Mouse (Mus musculus) embryonic facial prominence, embryonic 15.5 days (tissue): ENCODE data around the gene Smim24. TPM values are rescaled to one million over a fixed set of nuclear protein-coding genes. Genes with fewer than 3 reads are reported as not detected.

Source experiments
- ATAC-seq: fragments of 200-750 bp; cut with Nextera tagmentation; 2 replicates; pipeline ENCODE4 v1.8.0; 2017; ENCODE audit warnings: low read depth, moderate TSS enrichment; ENCODE audit not compliant: insufficient number of reproducible peaks, low FRiP score, low TSS enrichment
- H3K27ac ChIP-seq: fragments of 300-500 bp; sonication (generic); replicated peaks from 2 replicates; pipeline ENCODE4 v1.5.1; 2015; ENCODE audit warnings: mild to moderate bottlenecking, inconsistent platforms
- H3K27me3 ChIP-seq: fragments of 300-500 bp; sonication (generic); 2 replicates; pipeline ENCODE4 v1.6.1; 2015; ENCODE audit warnings: inconsistent platforms
- H3K36me3 ChIP-seq: fragments of 300-500 bp; sonication (generic); 2 replicates; pipeline ENCODE4 v1.6.1; 2015; ENCODE audit warnings: mild to moderate bottlenecking, inconsistent platforms
- H3K4me1 ChIP-seq: fragments of 300-500 bp; sonication (generic); 2 replicates; pipeline ENCODE4 v1.6.1; 2015; ENCODE audit warnings: inconsistent platforms
- H3K4me2 ChIP-seq: fragments of 300-500 bp; sonication (generic); replicated peaks from 2 replicates; pipeline ENCODE4 v1.6.1; 2015; ENCODE audit warnings: mild to moderate bottlenecking, inconsistent platforms
- H3K4me3 ChIP-seq: fragments of 300-500 bp; sonication (generic); replicated peaks from 2 replicates; pipeline ENCODE4 v1.5.1; 2015; ENCODE audit warnings: mild to moderate bottlenecking, inconsistent platforms
- H3K9ac ChIP-seq: fragments of 300-500 bp; sonication (generic); 2 replicates; pipeline ENCODE4 v1.6.1; 2015; ENCODE audit warnings: inconsistent platforms
- H3K9me3 ChIP-seq: fragments of 300-500 bp; sonication (generic); replicated peaks from 2 replicates; pipeline ENCODE4 v1.6.1; 2016; ENCODE audit warnings: inconsistent platforms
- WGBS: fragments of 180-500 bp; shearing (Covaris S2); methylation state at CpG from one replicate; pipeline ENCODE4 v1.1.7; 2015; 5-methylcytosine and 5-hydroxymethylcytosine counted together
- polyA plus RNA-seq: library from polyadenylated mRNA; unstranded; fragments of >200 nt; fragmentation: Nextera tagmentation; extraction: Ambion mirVana; gene quantifications from 2 replicates; pipeline ENCODE4 v1.2.1, GENCODE M21; 2015

Smim24 gene
- polyA plus RNA-seq: 5.0 and 8.3 TPM in 2 replicates

DNA sequence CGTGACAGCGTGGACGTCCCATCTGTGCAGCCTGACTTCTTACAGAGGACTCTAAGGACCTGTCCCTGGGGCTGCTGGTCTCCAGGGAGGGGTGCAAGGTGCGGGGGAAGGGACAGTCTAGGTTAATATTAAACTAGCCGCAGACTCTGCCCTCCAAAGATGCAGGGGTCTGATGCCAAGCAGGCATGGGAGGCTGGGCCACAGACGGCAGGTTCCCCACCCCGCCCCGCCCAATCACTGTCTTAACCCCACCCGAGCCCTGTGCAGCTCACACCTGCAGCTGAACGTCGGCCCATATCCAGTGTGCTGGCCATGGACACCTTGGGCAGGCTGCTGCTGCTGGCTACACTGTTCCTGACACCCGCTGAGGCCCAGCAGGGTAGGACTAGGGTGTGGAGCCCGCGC is at the start of gene Smim24:
Gene Smim24 (plus strand): TSS at position 271 of the 405 bp plus-strand sequence.
- 62% methylated on average over 14 of the region's 14 CpGs for WGBS

DNA sequence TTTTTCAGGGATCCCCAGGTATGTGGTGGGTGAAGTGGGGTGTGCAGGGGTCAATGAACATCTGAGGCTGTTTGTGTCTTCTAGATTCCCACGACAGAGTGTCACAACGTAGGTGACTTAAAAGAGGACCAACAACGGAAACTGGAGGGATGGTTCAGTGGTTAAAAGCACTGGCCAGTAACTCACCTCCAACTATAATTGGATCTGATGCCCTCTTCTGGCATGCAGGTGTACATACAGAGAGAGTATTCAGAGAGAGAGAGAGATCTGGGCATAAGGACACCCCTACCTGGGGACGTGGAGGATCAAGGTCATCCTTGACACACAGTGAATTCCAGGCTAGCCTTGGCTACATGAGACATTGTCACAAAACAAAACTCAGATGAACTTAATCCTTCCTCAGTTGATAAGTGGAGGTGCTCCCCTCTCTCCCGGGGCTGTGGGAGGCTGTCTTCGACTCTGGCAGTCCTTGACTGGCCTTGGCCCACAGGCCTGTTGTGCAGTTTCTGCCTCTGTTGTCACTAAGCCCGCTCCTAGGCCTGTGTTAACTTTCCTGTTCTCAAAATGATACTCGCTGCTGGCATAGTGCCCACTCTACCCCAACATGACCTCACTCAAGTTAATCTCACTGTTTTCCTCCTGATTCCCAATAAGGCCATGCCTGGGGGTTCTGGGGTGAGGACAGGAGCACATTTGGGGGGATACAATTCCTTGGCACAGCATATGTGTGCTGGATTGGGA is 48.3 kb upstream of the Smim24 start:
- no peak overlapping the region for H3K27ac ChIP-seq
- H3K27me3 ChIP-seq: peaks cover 44% of the 10 kb centered on the region
- H3K4me1 ChIP-seq: peaks cover 43% of the 10 kb centered on the region
- no peak overlapping the region for H3K9ac ChIP-seq
- no peak for ATAC-seq
- 49% methylated on average over 8 of the region's 8 CpGs for WGBS
- no peak overlapping the region for H3K4me3 ChIP-seq
- no peak overlapping the region for H3K4me2 ChIP-seq
- H3K36me3 ChIP-seq: peaks cover 13% of the 10 kb centered on the region
- no peaks in the 10 kb centered on the region for H3K9me3 ChIP-seq

More for the DNA sequence above, at the start of gene Smim24:
- peak within 1 kb of the TSS; percentile 61 for H3K4me2 ChIP-seq
- no peaks in the 10 kb centered on the region for H3K9me3 ChIP-seq
- H3K27me3 ChIP-seq: no peaks in the 10 kb centered on the region
- peak within 1 kb of the TSS; percentile 30 for H3K4me3 ChIP-seq
- peak within 1 kb of the TSS; percentile 33 for H3K9ac ChIP-seq
- H3K4me1 ChIP-seq: peaks cover 43% of the 10 kb centered on the region
- H3K36me3 ChIP-seq: peaks cover 30% of the 10 kb centered on the region
- H3K27ac ChIP-seq: peak within 1 kb of the TSS; percentile 60
- no peak for ATAC-seq

DNA sequence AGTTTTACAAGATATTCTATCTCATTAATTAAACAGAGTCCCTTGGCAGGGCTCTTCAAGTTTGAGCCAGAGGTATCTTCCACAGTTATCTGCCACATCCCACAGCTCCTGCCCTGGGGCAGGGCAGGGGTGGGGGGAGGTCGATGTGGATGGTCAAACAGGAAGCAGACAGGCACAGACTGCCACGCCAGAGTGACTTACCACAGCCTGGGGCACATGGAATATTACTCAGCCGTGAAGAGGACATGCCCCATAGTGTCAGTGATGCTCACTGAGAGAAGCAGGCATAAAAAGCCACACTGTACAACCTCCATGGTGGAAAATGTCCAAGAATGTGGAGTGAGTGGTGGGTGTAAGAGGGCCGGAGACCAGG is 47.7 kb upstream of the Smim24 start:
- no peak for ATAC-seq
- WGBS: 77% methylated on average over 4 of the region's 4 CpGs

DNA sequence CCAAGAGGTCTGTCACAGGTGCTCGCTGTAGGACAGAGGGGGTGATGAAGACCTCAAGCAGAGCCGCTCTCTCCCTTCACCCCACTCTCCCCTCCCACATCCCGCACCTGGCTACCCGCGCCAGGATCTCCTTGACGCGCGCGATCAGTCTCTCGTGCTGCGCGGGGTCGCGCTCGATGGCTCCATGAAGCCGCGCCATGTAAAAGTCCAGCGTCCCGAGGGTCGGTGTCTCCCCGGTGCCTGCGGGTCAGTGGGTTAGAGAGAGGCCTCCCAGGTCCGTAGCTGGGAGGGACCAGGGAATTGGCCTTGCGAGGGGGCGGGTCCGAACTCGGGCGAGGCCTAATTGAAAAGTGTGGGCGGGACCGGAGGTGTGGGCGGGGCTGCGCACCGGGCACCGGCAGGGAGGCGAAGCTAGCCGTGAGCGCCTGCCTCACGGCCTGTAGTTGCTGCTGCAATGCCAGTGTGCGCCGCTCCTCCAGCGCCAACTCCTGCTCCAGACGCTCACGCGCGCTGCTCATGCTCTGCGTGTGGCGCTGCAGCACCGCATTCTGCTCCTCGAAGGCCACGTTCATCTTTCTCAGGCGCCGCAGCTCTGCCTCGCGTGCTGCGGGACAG is 46.3 kb upstream of the Smim24 start:
- peak overlapping the region; percentile 41 for H3K4me2 ChIP-seq
- H3K4me1 ChIP-seq: peaks cover 47% of the 10 kb centered on the region
- no peaks in the 10 kb centered on the region for H3K9me3 ChIP-seq
- H3K9ac ChIP-seq: no peak overlapping the region
- peaks cover 33% of the 10 kb centered on the region for H3K27me3 ChIP-seq
- no peak for ATAC-seq
- 0 out of 2 replicates have a peak overlapping the region, but pooled peaks have one; percentile 23 for H3K27ac ChIP-seq
- H3K4me3 ChIP-seq: peak overlapping the region; percentile 24
- peaks cover 13% of the 10 kb centered on the region for H3K36me3 ChIP-seq
- 14% methylated on average over 55 of the region's 55 CpGs for WGBS

More for the DNA sequence above, 47.7 kb upstream of the Smim24 start:
- H3K9me3 ChIP-seq: no peaks in the 10 kb centered on the region
- H3K9ac ChIP-seq: no peak overlapping the region
- H3K36me3 ChIP-seq: peaks cover 13% of the 10 kb centered on the region
- no peak overlapping the region for H3K4me2 ChIP-seq
- H3K27ac ChIP-seq: no peak overlapping the region
- H3K27me3 ChIP-seq: peaks cover 44% of the 10 kb centered on the region
- no peak overlapping the region for H3K4me3 ChIP-seq
- peaks cover 47% of the 10 kb centered on the region for H3K4me1 ChIP-seq

DNA sequence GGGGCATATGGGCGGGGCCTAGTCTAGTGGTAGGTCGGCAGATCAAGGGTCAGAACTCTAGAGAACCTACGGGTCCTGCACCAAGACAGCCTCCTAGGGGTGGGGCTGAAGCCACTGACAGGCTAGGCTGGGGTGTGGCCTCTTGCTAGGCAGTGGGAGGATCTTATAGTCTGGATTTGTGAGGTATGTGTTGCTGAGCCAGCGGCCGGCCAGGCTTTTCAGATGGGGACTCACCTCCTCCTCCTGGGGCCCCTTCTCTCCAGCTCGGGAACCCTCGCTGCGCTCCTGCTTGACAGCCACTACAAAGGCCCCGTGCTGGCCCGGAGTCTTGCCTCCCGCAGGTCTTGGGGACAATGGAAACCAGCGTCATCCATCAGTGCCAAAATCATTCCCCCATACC is 43.7 kb upstream of the Smim24 start:
- Histone ChIP-seq H3K9ac (0 out of 2 replicates have a peak overlapping the region, but pooled peaks have one; percentile 59), H3K4me1 (peaks cover 43% of the 10 kb centered on the region), H3K9me3 (no peaks in the 10 kb centered on the region), H3K27me3 (peaks cover 8% of the 10 kb centered on the region), H3K4me3 (peak overlapping the region; percentile 64), H3K4me2 (peak overlapping the region; percentile 86), H3K36me3 (peaks cover 13% of the 10 kb centered on the region), H3K27ac (peak overlapping the region; percentile 67)
- WGBS: 3% methylated on average over 12 of the region's 12 CpGs
- ATAC-seq: no peak

DNA sequence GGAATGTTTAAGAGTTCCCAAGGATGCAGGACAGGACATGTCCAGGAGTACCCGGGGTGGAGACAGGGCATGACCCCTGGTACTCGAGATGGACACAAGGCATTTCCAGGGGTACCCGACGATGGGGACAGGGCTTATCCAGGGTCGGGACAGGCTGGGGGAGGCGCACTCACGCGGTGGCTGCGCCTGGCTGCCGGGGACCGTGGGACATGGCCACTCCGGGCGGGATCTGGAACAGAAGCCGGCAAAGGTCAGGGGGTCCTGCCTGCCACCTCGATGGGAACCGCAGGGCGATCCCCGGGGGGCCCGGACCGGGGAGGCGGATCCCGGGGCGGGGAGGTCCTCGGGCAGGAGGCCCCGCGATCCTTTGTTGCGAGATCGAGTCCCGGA is 42.9 kb upstream of the Smim24 start:
- Histone ChIP-seq H3K27me3 (peaks cover under 1% of the 10 kb centered on the region), H3K27ac (peak overlapping the region; percentile 67), H3K9ac (peak overlapping the region; percentile 59), H3K4me1 (peaks cover 51% of the 10 kb centered on the region), H3K9me3 (no peaks in the 10 kb centered on the region), H3K4me2 (peak overlapping the region; percentile 86), H3K36me3 (peaks cover 13% of the 10 kb centered on the region), H3K4me3 (peak overlapping the region; percentile 64)
- 1% methylated on average over 29 of the region's 29 CpGs for WGBS
- ATAC-seq: no peak

DNA sequence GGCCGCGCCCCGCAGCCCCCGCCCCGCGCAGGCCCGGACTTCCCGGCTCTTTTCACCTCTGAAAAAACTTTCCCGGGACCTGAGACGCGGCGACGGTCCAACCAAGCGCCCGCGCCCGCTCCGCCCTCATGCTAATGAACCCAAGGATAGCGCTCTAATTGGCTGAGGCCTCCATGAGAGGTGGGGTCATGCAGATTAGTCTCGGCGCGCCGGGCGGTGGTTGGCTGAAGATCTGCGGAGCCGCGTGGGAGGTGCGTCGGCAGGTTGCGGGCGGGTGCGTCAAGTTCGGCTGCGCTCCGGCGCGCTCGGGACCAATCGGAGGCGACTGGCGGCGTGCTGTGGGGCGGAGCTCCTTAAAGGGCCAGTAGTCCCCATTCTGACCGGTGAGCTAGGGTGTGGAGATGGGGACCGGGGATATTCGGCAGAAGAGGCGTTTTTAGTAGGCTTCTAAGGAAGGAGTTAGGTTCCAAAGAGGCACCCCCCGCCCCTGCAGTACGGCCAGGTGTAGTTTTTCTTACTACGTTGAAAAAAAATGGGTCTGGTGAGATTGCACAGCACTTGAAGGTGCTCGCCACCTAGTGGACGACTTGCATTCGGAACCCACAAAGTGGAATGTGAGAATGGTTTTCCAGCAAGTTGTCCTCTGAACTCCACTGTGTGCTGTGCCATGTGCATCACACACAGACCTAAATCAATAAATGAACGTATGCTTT is 42.3 kb upstream of the Smim24 start, which contains the start of gene Hmg20b:
Gene Hmg20b (minus strand): TSS at position 130 of the 713 bp plus-strand sequence.
- peak within 1 kb of the TSS; percentile 78 for H3K27ac ChIP-seq
- under 1% methylated on average over 54 of the region's 54 CpGs for WGBS
- peak within 1 kb of the TSS; percentile 64 for H3K4me3 ChIP-seq
- H3K9me3 ChIP-seq: no peaks in the 10 kb centered on the region
- peak; percentile 96 for ATAC-seq
- H3K4me1 ChIP-seq: peaks cover 53% of the 10 kb centered on the region
- peak within 1 kb of the TSS; percentile 59 for H3K9ac ChIP-seq
- H3K4me2 ChIP-seq: peak within 1 kb of the TSS; percentile 86
- H3K27me3 ChIP-seq: no peaks in the 10 kb centered on the region
- H3K36me3 ChIP-seq: peaks cover 13% of the 10 kb centered on the region

DNA sequence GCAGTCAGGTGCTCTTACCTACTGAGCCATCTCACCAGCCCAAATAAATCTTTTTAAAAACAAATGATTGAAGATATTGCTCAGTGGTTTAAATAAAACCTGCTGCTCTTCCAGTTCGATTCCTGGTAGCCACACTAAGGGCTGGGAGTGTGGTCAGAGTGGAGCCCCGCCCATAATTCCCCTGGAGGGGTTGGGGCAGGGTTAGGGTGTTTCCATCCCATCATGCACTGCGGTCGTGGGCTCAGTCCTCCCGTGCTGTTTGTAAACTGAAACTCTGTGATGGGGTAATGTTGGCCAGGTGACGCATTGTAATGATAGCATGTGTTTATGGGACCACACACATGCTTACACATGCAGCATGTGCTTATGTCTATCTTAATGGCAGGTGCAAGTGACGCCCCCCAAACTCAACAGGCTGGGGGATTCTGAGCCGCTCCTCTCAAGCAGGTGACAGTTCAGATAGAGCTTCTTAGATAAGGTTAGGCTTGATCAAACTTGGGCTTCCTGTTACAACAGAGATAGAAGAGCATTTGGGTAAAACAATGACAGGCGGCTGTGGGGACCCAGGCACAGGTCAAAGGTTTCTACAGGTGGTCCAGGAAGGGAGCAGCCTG is 41.1 kb upstream of the Smim24 start:
- Histone ChIP-seq H3K36me3 (peaks cover 8% of the 10 kb centered on the region), H3K27ac (no peak overlapping the region), H3K4me3 (no peak overlapping the region), H3K4me2 (no peak overlapping the region), H3K9me3 (no peaks in the 10 kb centered on the region), H3K27me3 (no peaks in the 10 kb centered on the region), H3K4me1 (peaks cover 52% of the 10 kb centered on the region), H3K9ac (no peak overlapping the region)
- WGBS: 23% methylated on average over 9 of the region's 9 CpGs
- no peak for ATAC-seq

DNA sequence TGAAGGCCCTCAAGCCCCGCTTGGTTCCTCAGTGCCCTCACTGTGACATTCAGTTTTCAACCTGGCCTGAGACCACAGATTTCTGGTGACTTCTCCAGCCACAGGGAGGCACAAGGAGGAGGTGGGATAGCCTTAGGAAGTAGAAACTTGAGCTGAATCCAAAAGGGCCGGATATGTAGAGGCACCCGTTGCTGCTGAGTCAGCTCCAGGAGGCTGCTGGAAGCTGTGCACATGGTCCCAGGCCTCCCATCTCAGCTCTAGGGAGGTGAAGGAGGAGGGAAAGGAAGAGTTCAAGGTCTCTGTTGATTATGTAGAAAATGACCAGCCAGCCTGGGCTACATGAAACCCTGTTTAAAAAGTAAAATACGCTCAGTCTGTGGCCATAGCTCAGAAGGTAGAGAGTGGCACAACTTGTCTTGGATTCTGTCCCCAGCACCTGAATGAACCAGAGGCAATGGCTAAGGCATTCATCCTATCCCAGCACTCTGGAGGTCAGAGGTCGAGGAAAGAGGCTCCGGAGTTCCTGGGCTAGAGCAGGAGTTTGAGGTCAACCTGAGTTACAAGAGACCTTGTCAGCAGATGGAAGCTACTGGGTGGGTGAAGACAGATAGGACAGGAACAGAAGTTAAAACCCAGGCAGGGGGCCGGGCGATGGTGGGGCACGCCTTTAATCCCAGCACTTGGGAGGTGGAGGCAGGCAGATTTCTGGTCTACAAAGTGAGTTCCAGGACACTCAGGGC is 37.9 kb upstream of the Smim24 start:
- Histone ChIP-seq H3K4me2 (no peak overlapping the region), H3K4me3 (no peak overlapping the region), H3K27ac (no peak overlapping the region), H3K9ac (no peak overlapping the region), H3K36me3 (no peaks in the 10 kb centered on the region), H3K27me3 (no peaks in the 10 kb centered on the region), H3K9me3 (no peaks in the 10 kb centered on the region), H3K4me1 (peaks cover 46% of the 10 kb centered on the region)
- ATAC-seq: no peak
- 48% methylated on average over 9 of the region's 9 CpGs for WGBS

DNA sequence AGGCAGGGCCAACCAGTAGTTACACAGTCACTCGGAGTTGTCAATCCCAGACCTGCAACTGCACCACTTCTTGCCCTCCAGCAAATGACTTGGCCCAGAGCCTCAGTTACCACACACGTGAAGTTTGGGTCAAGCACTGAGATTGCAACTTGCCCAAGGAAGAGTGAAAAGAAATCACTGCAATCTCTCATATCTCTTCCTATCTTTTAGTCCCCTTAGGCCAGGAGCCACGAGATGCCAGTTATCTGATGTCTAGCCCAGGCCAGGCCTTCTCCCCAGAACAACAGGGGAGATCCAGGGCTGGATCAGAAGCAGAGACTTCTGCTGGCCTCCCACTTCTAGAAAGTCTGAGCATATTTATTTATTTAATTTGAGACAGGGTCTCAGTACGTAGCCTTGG is 37.3 kb upstream of the Smim24 start:
- no peak overlapping the region for H3K9ac ChIP-seq
- 69% methylated on average over 4 of the region's 4 CpGs for WGBS
- no peak overlapping the region for H3K4me2 ChIP-seq
- H3K27ac ChIP-seq: no peak overlapping the region
- H3K9me3 ChIP-seq: no peaks in the 10 kb centered on the region
- no peaks in the 10 kb centered on the region for H3K27me3 ChIP-seq
- no peak overlapping the region for H3K4me3 ChIP-seq
- peaks cover 50% of the 10 kb centered on the region for H3K4me1 ChIP-seq
- no peaks in the 10 kb centered on the region for H3K36me3 ChIP-seq
- no peak for ATAC-seq
